8 mouse cellular contexts compared by ENCODE assay signal in the genomic region with DNA sequence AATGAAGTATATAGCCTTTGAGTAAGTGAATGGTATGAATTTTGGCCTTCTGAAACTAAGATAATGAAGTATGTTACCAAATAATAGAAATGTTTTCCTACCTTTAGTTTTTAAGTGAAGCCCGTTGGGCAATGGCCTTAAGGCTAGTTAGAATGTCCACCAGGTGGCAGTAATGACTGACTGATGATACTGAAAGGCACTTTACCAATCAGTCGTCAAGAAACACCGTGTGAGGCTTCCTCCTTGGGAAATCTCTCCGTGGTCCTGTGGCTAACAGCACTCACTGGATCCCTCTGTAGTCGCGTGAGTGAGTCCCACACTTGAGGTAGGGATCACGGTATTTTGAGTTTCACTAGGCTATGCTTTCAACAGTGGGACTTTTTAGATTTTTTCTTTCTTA. TPM values are rescaled to one million over a fixed set of nuclear protein-coding genes. Genes with fewer than 3 reads are reported as not detected.
DNase-seq lines count a peak whose midpoint lies in the region; ATAC-seq and TF ChIP-seq lines count a peak whose summit lies in the region.

No protein-coding gene starts in this region.

- TF ChIP-seq CTCF in C2C12 (IDR thresholded peaks at IDR 0.05; ENCODE audit: control insufficient read depth, insufficient read depth, insufficient read length): no peak
- TF ChIP-seq CTCF in intestine, postnatal 0 days (IDR thresholded peaks at IDR 0.05; ENCODE audit: low read depth): peak; percentile 91
- TF ChIP-seq CTCF in midbrain, postnatal 0 days (IDR thresholded peaks at IDR 0.05): peak; percentile 91
- peak; percentile 93 for TF ChIP-seq CTCF in stomach, postnatal 0 days (IDR thresholded peaks at IDR 0.05; ENCODE audit: low read depth)

- no peaks in the 10 kb centered on the region for H3K4me1 ChIP-seq in intestine, postnatal 0 days (replicated peaks; ENCODE audit: control insufficient read depth, insufficient read depth, low read length)
- H3K4me1 ChIP-seq in midbrain, postnatal 0 days (ENCODE audit: insufficient read depth, low read length): no peaks in the 10 kb centered on the region
- no peaks in the 10 kb centered on the region for H3K4me1 ChIP-seq in stomach, postnatal 0 days (replicated peaks; ENCODE audit: control insufficient read depth, insufficient read depth)

- H3K4me2 ChIP-seq in intestine, postnatal 0 days (replicated peaks; ENCODE audit: low read depth): no peak overlapping the region
- no peak overlapping the region for H3K4me2 ChIP-seq in midbrain, postnatal 0 days (ENCODE audit: low read depth, low read length, poor library complexity, severe bottlenecking)
- no peak overlapping the region for H3K4me2 ChIP-seq in stomach, postnatal 0 days (replicated peaks; ENCODE audit: low read depth)

- peaks cover 72% of the 10 kb centered on the region for H3K36me3 ChIP-seq in C2C12 (ENCODE audit: control insufficient read depth, insufficient read depth)
- H3K36me3 ChIP-seq in intestine, postnatal 0 days (ENCODE audit: control insufficient read depth, insufficient read depth): peaks cover 32% of the 10 kb centered on the region
- H3K36me3 ChIP-seq in midbrain, postnatal 0 days (ENCODE audit: insufficient read depth, low read length): peaks cover 14% of the 10 kb centered on the region
- 0 out of 2 replicates have a peak, but pooled peaks cover 2% of the 10 kb centered on the region for H3K36me3 ChIP-seq in stomach, postnatal 0 days (ENCODE audit: control insufficient read depth, insufficient read depth, low read length)

- H3K79me2 ChIP-seq in C2C12 (ENCODE audit: control insufficient read depth, insufficient read depth): no peaks in the 10 kb centered on the region

- no peak overlapping the region for H3K27ac ChIP-seq in intestine, postnatal 0 days (ENCODE audit: low read depth, low read length)
- no peak overlapping the region for H3K27ac ChIP-seq in midbrain, postnatal 0 days (ENCODE audit: low read depth, low read length)
- no peak overlapping the region for H3K27ac ChIP-seq in stomach, postnatal 0 days (replicated peaks)

- intact Hi-C loops in left cerebral cortex, postnatal 4 days (cut with DNase I): loop anchor here (5.0 kb wide), 1 partner anchor 151 kb away; no protein-coding TSS in a partner anchor

- DNase-seq in NIH3T3 (ENCODE audit: low read depth): peak; percentile 83
- peak; percentile 81 for DNase-seq in cerebellum, adult 8-10 months
- DNase-seq in frontal cortex, postnatal 25 days (ENCODE audit: low spot score in 2 of 2): peak; percentile 17 to 49
- DNase-seq in left cerebral cortex, postnatal 4 days: peak; percentile 55
- DNase-seq in midbrain, postnatal 0 days (ENCODE audit: low spot score): peak; percentile 92
- peak; percentile 51 for DNase-seq in stomach, postnatal 0 days (ENCODE audit: low spot score)

- H3K4me3 ChIP-seq in C2C12 (ENCODE audit: insufficient read depth, poor library complexity, severe bottlenecking): no peak overlapping the region
- no peak overlapping the region for H3K4me3 ChIP-seq in intestine, postnatal 0 days (ENCODE audit: low read depth, low read length)
- no peak overlapping the region for H3K4me3 ChIP-seq in midbrain, postnatal 0 days (ENCODE audit: low read depth, low read length)
- no peak overlapping the region for H3K4me3 ChIP-seq in stomach, postnatal 0 days (ENCODE audit: low read depth, low read length)

- TF ChIP-seq EP300 in stomach, postnatal 0 days (optimal IDR thresholded peaks at IDR 0.05): no peak

- ATAC-seq in intestine, postnatal 0 days: 0 out of 2 replicates have a peak, but pooled peaks have one; percentile 53
- peak; percentile 65; the same call in 1 of the 2 replicates for ATAC-seq in midbrain, postnatal 0 days (ENCODE audit: low FRiP score)
- peak; percentile 56 for ATAC-seq in stomach, postnatal 0 days (ENCODE audit: low FRiP score, low TSS enrichment)

- H3K27me3 ChIP-seq in C2C12 (ENCODE audit: control insufficient read depth, insufficient read depth, insufficient read length): no peaks in the 10 kb centered on the region
- H3K27me3 ChIP-seq in intestine, postnatal 0 days (replicated peaks; ENCODE audit: control insufficient read depth, insufficient read depth, low read length): no peaks in the 10 kb centered on the region
- no peaks in the 10 kb centered on the region for H3K27me3 ChIP-seq in midbrain, postnatal 0 days (ENCODE audit: insufficient read depth, low read length)
- no peaks in the 10 kb centered on the region for H3K27me3 ChIP-seq in stomach, postnatal 0 days (ENCODE audit: control insufficient read depth, insufficient read depth, low read length)

- no peak overlapping the region for H3K9ac ChIP-seq in intestine, postnatal 0 days (ENCODE audit: low read depth, low read length)
- H3K9ac ChIP-seq in midbrain, postnatal 0 days (replicated peaks; ENCODE audit: low read length, poor library complexity, severe bottlenecking): no peak overlapping the region
- no peak overlapping the region for H3K9ac ChIP-seq in stomach, postnatal 0 days (ENCODE audit: low read length)

- 20% methylated on average over 7 of the region's 7 CpGs for WGBS in intestine, postnatal 0 days
- 26% methylated on average over 7 of the region's 7 CpGs for WGBS in midbrain, postnatal 0 days
- WGBS in stomach, postnatal 0 days: 22% methylated on average over 7 of the region's 7 CpGs

- no peak overlapping the region for H3ac ChIP-seq in C2C12 (ENCODE audit: control insufficient read depth, insufficient read length, low read depth)

- no peaks in the 10 kb centered on the region for H3K9me3 ChIP-seq in intestine, postnatal 0 days (ENCODE audit: control insufficient read depth)
- H3K9me3 ChIP-seq in midbrain, postnatal 0 days (ENCODE audit: low read length): no peaks in the 10 kb centered on the region
- H3K9me3 ChIP-seq in stomach, postnatal 0 days (ENCODE audit: control insufficient read depth, low read length): no peaks in the 10 kb centered on the region

- no peaks in the 10 kb centered on the region for H3K79me3 ChIP-seq in C2C12 (ENCODE audit: low read depth)

TF ChIP-seq in C2C12, 6 proteins besides CTCF, POLR2A, EP300 and RAD21:
- TF ChIP-seq CEBPB (IDR thresholded peaks at IDR 0.05; ENCODE audit: low read depth): peak; percentile 12
- no peak for TF ChIP-seq MYOG (IDR thresholded peaks at IDR 0.05; ENCODE audit: control insufficient read depth, extremely low read depth, insufficient read length)

RNA-seq across cellular contexts. Expression of gene Nmd3, which starts 34.7 kb away (rescaled TPM):
- polyA plus RNA-seq in C2C12 (2012; fragmentation: generic; extraction: Trizol): 73.0 TPM
- 71.5 and 72.7 TPM in 2 replicates for polyA plus RNA-seq in intestine, postnatal 0 days (2015; fragmentation: Nextera tagmentation; extraction: Ambion mirVana)
- total RNA-seq in left cerebral cortex, postnatal 4 days (2021): 10 to 100 TPM; 50.8 to 54.6 TPM
- total RNA-seq in midbrain, postnatal 0 days (2014; rRNA removed): 8.0 and 17.8 TPM in 2 replicates
- polyA plus RNA-seq in midbrain, postnatal 0 days (2015; fragmentation: Nextera tagmentation; extraction: Ambion mirVana): 56.0 and 58.7 TPM in 2 replicates
- 97.8 and 106 TPM in 2 replicates for polyA plus RNA-seq in stomach, postnatal 0 days (2015; fragmentation: Nextera tagmentation; extraction: Ambion mirVana)

Comparison
In these comparisons a context has a peak if more than half of its experiments do, and no peak if none do; other contexts are left out.
1. DNase-seq: peak in every context shown above with its lines; median percentile 92 in midbrain, postnatal 0 days; 83 in NIH3T3; 81 in cerebellum, adult 8-10 months; 55 in left cerebral cortex, postnatal 4 days; 51 in stomach, postnatal 0 days; 33 in frontal cortex, postnatal 25 days.